17 mouse cellular contexts compared by ENCODE assay signal in the genomic region with DNA sequence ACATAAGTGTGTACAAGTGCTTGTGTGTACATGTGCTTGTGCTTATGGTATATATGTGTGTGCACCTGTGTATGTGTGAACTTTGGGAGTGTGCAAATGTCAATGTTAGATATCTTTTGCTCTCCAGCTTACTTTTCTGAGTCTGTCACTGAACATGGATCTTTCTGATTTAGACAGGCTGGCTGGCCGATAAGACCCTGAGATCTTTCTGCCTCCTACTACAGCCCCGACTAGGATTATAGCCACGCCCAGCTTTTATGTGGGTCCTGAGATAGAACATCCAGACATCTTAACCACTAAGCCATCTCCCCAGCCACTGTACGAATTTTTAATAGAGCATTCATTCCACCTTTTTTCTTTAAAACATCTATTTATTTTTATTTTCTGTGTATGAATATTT.
DNase-seq lines count a peak whose midpoint lies in the region; ATAC-seq and TF ChIP-seq lines count a peak whose summit lies in the region.
"Had no signal": no experiment of that assay in that cellular context is flagged by ENCODE, and none has a peak within 500 bp of the region (broad histone marks: within the 10 kb centered on the region; RNA-seq: fewer than 3 reads in every experiment).

No protein-coding gene starts in this region.

- no peak overlapping the region for H3K4me2 ChIP-seq in liver, embryonic 14.5 days (ENCODE audit: low read depth)
- H3K4me2 ChIP-seq: forebrain, embryonic 13.5 days; heart, embryonic 12.5 days; hindbrain, embryonic 14.5 days had no signal

- H3K4me3 ChIP-seq in liver, embryonic 14.5 days (ENCODE audit: insufficient read depth in 1 of 2, low read depth in 2 of 2, low read length in 2 of 2), result no peak overlapping the region
- H3K4me3 ChIP-seq: embryonic facial prominence, embryonic 10.5 days; forebrain, embryonic 13.5 days; heart, adult 2 months; heart, embryonic 12.5 days; hindbrain, embryonic 10.5 days had no signal

- H3K9ac ChIP-seq in liver, embryonic 14.5 days (replicated peaks), result no peak overlapping the region
- H3K9ac ChIP-seq: forebrain, embryonic 13.5 days; forebrain, postnatal 0 days; heart, embryonic 12.5 days; hindbrain, embryonic 14.5 days had no signal

- 31% methylated on average over 4 of the region's 4 CpGs for WGBS in liver, embryonic 14.5 days (ENCODE audit: insufficient replicate concordance)

- H3K4me1 ChIP-seq in liver, embryonic 14.5 days (replicated peaks; ENCODE audit: control insufficient read depth in 2 of 2, insufficient read depth in 2 of 2, low read length in 1 of 2), result peaks cover 5 to 7% of the 10 kb centered on the region in 2 experiments; a peak in 3 of 4 replicates
- H3K4me1 ChIP-seq: embryonic facial prominence, embryonic 10.5 days; heart, embryonic 12.5 days had no signal

- H3K9me3 ChIP-seq in liver, embryonic 14.5 days (ENCODE audit: control insufficient read depth, low read length), result no peaks in the 10 kb centered on the region
- H3K9me3 ChIP-seq: embryonic facial prominence, embryonic 10.5 days; forebrain, embryonic 13.5 days; heart, embryonic 12.5 days; hindbrain, embryonic 10.5 days had no signal

- H3K36me3 ChIP-seq in liver, embryonic 14.5 days (replicated peaks; ENCODE audit: control insufficient read depth, insufficient read depth, low read depth), result no peaks in the 10 kb centered on the region

- H3K27me3 ChIP-seq in liver, embryonic 14.5 days (ENCODE audit: control insufficient read depth, insufficient read depth, low read length), result no peaks in the 10 kb centered on the region
- H3K27me3 ChIP-seq: forebrain, embryonic 13.5 days; heart, embryonic 12.5 days had no signal

- TF ChIP-seq CTCF in liver, embryonic 14.5 days (IDR thresholded peaks at IDR 0.05; ENCODE audit: low read depth), result no peak

- DNase-seq in liver, result peak; percentile 47
- DNase-seq in liver, embryonic 14.5 days (ENCODE audit: low read depth in 3 of 3, low spot score in 3 of 3), result peak; percentile 41 to 44 (median 42)
- DNase-seq in spleen, postnatal 36 days (ENCODE audit: low spot score in 2 of 2), result no peak
- DNase-seq in right cerebral cortex, postnatal 36 days (ENCODE audit: low spot score in 2 of 2), result no peak
- no peak for DNase-seq in layer of hippocampus, postnatal 14 days (ENCODE audit: low spot score in 2 of 2)
- DNase-seq: adrenal gland, postnatal 10 days; cerebellum, adult 2 months; cerebellum, postnatal 10 days; forebrain, postnatal 0 days; gastrocnemius, postnatal 14 days; heart, adult 2 months had no signal

- ATAC-seq in liver, embryonic 14.5 days (ENCODE audit: insufficient read depth), result peak; percentile 78
- ATAC-seq in megakaryocyte progenitor cell, adult 5-6 weeks (replicated peaks; ENCODE audit: poor library complexity), result peak; percentile 34
- ATAC-seq: forebrain, embryonic 13.5 days; forebrain, postnatal 0 days had no signal

- peak; percentile 63 for TF ChIP-seq EP300 in liver, embryonic 14.5 days (IDR thresholded peaks at IDR 0.05; ENCODE audit: low read depth)

- no peak overlapping the region for H3K27ac ChIP-seq in liver, embryonic 14.5 days
- H3K27ac ChIP-seq: embryonic facial prominence, embryonic 10.5 days; forebrain, embryonic 13.5 days; heart, adult 2 months; hindbrain, embryonic 10.5 days; hindbrain, embryonic 14.5 days had no signal

Comparison
In these comparisons a context has a peak if more than half of its experiments do, and no peak if none do; other contexts are left out.
1. DNase-seq: peak in liver (single experiment) and liver, embryonic 14.5 days (3 of 3); none in spleen, postnatal 36 days (0 of 2), right cerebral cortex, postnatal 36 days (0 of 2) and layer of hippocampus, postnatal 14 days (0 of 2).